Mouse (Mus musculus): ENCODE results near the gene Iqce.

- no peak for TF ChIP-seq FOSL1 (IDR thresholded peaks at IDR 0.05; ENCODE audit: insufficient read depth, low read length, poor library complexity, severe bottlenecking)
- no peak for TF ChIP-seq USF1 (IDR thresholded peaks at IDR 0.05; ENCODE audit: low read depth)
- no peak for TF ChIP-seq CTCF (IDR thresholded peaks at IDR 0.05; ENCODE audit: control insufficient read depth, insufficient read depth, insufficient read length)
- TF ChIP-seq CEBPB (IDR thresholded peaks at IDR 0.05; ENCODE audit: low read depth): no peak
- no peak for TF ChIP-seq MAX (IDR thresholded peaks at IDR 0.05)
- no peak for TF ChIP-seq MYOD1 (IDR thresholded peaks at IDR 0.05; ENCODE audit: control insufficient read depth, insufficient read length, low read depth)
Observed at GRCm38 (mm10) chr5:140612191-140612590, 90.0 kb downstream of the Iqce start.

All from C2C12 (cell line).